Mouse (Mus musculus): ENCODE results near the gene Pign.

DNA sequence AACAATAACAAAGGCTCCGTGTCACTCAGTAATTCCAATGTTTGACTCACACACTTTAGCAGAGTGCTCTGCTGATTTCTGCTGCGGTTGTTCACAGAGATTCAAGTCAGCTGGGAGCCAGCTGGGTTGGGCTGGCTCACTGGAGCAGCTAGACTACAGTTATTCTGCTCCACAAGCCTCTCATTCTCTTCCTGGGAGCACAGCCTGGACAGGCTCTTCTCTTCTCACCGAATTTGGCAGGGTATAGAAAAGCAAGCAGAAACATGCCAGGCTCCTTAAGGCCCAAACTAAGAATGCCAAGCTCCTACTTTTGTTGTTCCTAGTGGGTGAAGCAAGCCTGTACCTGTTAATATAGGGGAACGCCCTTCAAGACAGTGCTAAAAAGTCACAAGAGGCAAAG lies 176.4 kb downstream of the Pign start:
- no peak for TF ChIP-seq POLR2A (IDR thresholded peaks at IDR 0.05; ENCODE audit: control insufficient read depth, low read depth, low read length)
- TF ChIP-seq CTCF (IDR thresholded peaks at IDR 0.05; ENCODE audit: control insufficient read depth, insufficient read depth, insufficient replicate concordance, low read depth, low read length): no peak

Data from testis, adult 2 months (tissue).